Mouse (Mus musculus) hindbrain, embryonic 12.5 days (tissue): Measurements from ENCODE around the gene Itgb5. TPM values are rescaled to one million over a fixed set of nuclear protein-coding genes. Genes with fewer than 3 reads are reported as not detected.

Experiments used
- ATAC-seq: fragments of 200-750 bp; cut with Nextera tagmentation; 2 replicates; pipeline ENCODE4 v1.8.0; 2017; ENCODE audit warnings: moderate TSS enrichment; ENCODE audit not compliant: low FRiP score
- H3K27ac ChIP-seq: fragments of 300-500 bp; sonication (generic); 2 replicates; pipeline ENCODE4 v1.5.1; 2016; ENCODE audit warnings: mild to moderate bottlenecking
- H3K27me3 ChIP-seq: fragments of 300-500 bp; sonication (generic); 2 replicates; pipeline ENCODE4 v1.6.1; 2016; ENCODE audit warnings: mild to moderate bottlenecking
- H3K36me3 ChIP-seq: fragments of 300-500 bp; sonication (generic); 2 replicates; pipeline ENCODE4 v1.6.1; 2016; ENCODE audit warnings: mild to moderate bottlenecking
- H3K4me1 ChIP-seq: fragments of 300-500 bp; sonication (generic); 2 replicates; pipeline ENCODE4 v1.6.1; 2016
- H3K4me2 ChIP-seq: fragments of 300-500 bp; sonication (generic); replicated peaks from 2 replicates; pipeline ENCODE4 v1.6.1; 2016; ENCODE audit warnings: mild to moderate bottlenecking
- H3K4me3 ChIP-seq: fragments of 300-500 bp; sonication (generic); 2 replicates; pipeline ENCODE4 v1.5.1; 2016; ENCODE audit warnings: mild to moderate bottlenecking
- H3K9ac ChIP-seq: fragments of 300-500 bp; sonication (generic); 2 replicates; pipeline ENCODE4 v1.6.1; 2016; ENCODE audit warnings: mild to moderate bottlenecking, moderate library complexity
- H3K9me3 ChIP-seq: fragments of 300-500 bp; sonication (generic); replicated peaks from 2 replicates; pipeline ENCODE4 v1.6.1; 2016; ENCODE audit warnings: mild to moderate bottlenecking
- WGBS: fragments of 180-500 bp; shearing (Covaris S2); methylation state at CpG from one replicate; pipeline ENCODE4 v1.1.7; 2016; 5-methylcytosine and 5-hydroxymethylcytosine counted together
- polyA plus RNA-seq: library from polyadenylated mRNA; unstranded; fragments of >200 nt; fragmentation: Nextera tagmentation; extraction: Ambion mirVana; gene quantifications from 2 replicates; pipeline ENCODE4 v1.2.1, GENCODE M21; 2016

The Itgb5 gene
- polyA plus RNA-seq, 1 experiment from 2014 or later, result 48.9 TPM

DNA sequence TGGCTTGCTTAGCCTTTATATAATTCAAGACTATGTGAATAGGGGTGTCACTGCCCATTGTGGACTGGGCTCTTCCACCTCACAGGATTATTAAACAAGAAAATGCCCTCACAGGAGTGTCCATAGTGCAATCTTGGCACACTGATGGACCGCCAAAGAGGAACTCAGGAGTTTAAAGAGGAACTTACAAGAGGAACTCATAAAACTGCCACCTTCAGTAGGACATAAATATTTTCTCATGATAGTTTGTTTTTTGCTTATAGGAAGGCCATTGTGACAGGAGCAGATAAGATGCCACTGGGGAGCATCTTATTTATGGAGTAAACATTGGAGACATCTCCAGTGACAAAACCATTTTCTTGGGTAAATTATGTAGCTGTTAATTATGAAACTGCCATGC lies 125.3 kb downstream of the Itgb5 start:
- no peaks in the 10 kb centered on the region for H3K4me1 ChIP-seq
- no peak for ATAC-seq
- H3K9me3 ChIP-seq, result no peaks in the 10 kb centered on the region
- H3K36me3 ChIP-seq, result peaks cover 67% of the 10 kb centered on the region
- WGBS, result 100% methylated on average over 1 of the region's 1 CpGs
- no peak overlapping the region for H3K4me3 ChIP-seq
- no peaks in the 10 kb centered on the region for H3K27me3 ChIP-seq
- H3K4me2 ChIP-seq, result no peak overlapping the region
- no peak overlapping the region for H3K9ac ChIP-seq
- no peak overlapping the region for H3K27ac ChIP-seq

DNA sequence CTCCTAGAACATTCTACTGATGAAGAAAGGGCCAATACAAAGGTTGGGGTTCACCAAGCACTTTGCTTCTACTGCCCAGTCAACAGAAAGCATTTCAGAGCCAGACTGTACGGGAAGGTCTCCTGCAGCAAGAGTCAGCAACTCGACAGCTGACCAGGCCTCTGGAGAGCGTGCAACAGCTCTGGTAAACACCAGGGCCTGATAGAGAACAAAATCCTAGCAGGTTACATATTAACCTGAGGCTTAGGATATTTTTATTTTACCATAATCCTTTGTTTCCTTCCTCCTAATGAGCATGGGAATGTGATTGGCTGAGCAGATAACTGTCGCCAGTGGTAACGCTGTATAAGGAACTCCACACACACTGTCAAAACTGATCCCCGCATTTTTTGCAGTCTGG lies 134.0 kb downstream of the Itgb5 start:
- Histone ChIP-seq H3K27me3 (no peaks in the 10 kb centered on the region), H3K9me3 (no peaks in the 10 kb centered on the region), H3K9ac (no peak overlapping the region), H3K4me1 (peaks cover 17% of the 10 kb centered on the region), H3K27ac (no peak overlapping the region), H3K4me2 (no peak overlapping the region), H3K36me3 (peaks cover 47% of the 10 kb centered on the region), H3K4me3 (no peak overlapping the region)
- no peak for ATAC-seq
- 92% methylated on average over 6 of the region's 6 CpGs for WGBS

DNA sequence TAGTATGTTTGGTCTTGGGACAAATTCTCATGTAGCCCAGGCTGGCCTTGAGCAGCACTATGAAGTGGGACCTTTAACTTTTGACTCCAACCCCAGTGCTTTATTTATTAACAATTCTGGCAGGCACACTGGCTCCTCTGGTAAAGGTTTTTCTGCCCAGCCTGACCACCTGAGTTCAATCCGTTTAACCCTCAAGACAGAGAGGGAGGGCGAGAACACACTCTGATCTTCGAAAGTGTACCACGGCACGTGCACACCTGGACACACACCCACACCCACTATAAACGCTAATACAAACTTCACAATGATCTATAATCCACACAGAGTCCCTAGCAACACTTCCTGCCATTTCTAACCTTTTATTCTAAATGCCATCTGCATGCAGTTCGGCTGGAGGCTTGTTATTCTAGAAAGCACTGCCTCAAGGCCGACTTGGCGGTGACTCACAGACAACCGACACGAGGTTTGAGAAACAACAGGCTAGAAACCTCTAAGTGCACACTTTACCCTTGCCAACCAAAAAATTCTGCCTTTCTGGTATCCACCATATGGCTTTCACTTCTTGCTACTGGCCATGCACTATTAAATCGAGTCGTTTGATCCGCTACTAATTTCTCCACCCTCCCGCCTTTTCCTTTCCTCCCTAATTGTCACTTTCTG lies 136.5 kb downstream of the Itgb5 start:
- Histone ChIP-seq H3K27me3 (no peaks in the 10 kb centered on the region), H3K4me2 (peak overlapping the region; percentile 86), H3K4me3 (peak overlapping the region; percentile 85), H3K9me3 (no peaks in the 10 kb centered on the region), H3K9ac (peak overlapping the region; percentile 86), H3K36me3 (peaks cover 25% of the 10 kb centered on the region), H3K4me1 (peaks cover 17% of the 10 kb centered on the region), H3K27ac (no peak overlapping the region)
- WGBS, result 17% methylated on average over 15 of the region's 15 CpGs
- ATAC-seq, result peak; percentile 33

DNA sequence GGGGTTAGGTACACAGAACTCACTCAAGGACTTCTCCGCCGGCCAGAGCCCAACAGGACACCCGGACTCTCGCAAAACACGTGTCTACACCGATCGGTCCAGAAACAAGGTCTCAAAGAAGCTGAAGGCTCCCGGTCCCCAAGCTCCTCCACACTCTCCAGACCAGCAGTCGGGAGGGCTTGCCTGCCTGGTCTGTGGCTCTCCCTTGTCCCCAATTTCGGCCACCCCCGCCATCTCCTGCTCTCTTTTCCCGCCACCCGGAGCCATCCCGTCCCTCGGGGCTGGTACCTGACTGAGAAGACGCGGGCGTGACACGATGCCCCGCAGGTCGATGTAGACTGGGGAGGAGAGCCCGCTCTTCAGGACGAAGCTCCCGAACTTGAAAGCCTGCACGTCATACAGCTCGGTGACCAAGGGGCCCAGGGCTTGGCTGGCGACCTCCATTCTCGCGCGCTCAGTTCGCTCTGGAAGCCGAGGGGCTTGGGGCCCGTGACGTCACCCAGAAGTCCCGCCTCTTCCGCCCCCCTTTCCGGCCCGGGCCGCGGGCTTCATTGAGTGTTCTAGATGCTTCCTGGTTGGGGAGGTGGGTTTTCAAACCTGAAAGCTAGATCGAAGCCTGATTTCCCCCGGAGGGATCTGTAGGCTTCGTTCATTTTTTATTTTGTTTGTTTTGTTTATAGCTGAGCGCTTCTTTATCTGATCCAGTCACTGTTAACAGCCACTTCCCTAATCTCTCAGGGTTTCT lies 137.2 kb downstream of the Itgb5 start, which contains the start of gene Umps:
TSS of gene Umps (minus strand) at position 501 of the 745 bp plus-strand sequence.
- Histone ChIP-seq H3K27me3 (no peaks in the 10 kb centered on the region), H3K9me3 (no peaks in the 10 kb centered on the region), H3K4me1 (peaks cover 17% of the 10 kb centered on the region), H3K27ac (peak within 1 kb of the TSS; percentile 50), H3K4me3 (peak within 1 kb of the TSS; percentile 85), H3K36me3 (peaks cover 18% of the 10 kb centered on the region), H3K4me2 (peak within 1 kb of the TSS; percentile 86), H3K9ac (peak within 1 kb of the TSS; percentile 86)
- WGBS, result 2% methylated on average over 44 of the region's 44 CpGs
- ATAC-seq, result peak; percentile 93

DNA sequence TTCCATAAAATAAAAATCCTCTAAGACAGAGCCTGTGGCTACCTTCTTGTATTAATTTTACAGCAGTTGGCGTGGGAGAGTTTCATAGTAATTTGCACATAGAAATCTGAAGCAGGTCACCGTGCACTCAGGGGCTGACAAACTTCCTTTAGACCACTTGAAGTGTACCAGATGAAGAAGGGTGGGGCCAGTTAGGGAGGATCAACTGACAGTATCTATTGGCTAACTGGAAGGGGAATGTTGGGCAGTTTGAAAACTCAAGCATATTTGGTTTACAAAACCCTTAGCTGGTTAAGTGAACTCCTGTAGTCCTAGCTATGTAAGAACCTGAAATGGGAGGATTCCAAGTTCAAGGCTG lies 137.8 kb downstream of the Itgb5 start:
- no peaks in the 10 kb centered on the region for H3K9me3 ChIP-seq
- H3K4me1 ChIP-seq, result peaks cover 17% of the 10 kb centered on the region
- H3K4me2 ChIP-seq, result peak overlapping the region; percentile 86
- peak overlapping the region; percentile 50 for H3K27ac ChIP-seq
- ATAC-seq, result 0 out of 2 replicates have a peak, but pooled peaks have one; percentile 36
- H3K27me3 ChIP-seq, result no peaks in the 10 kb centered on the region
- WGBS, result 70% methylated on average over 2 of the region's 2 CpGs
- H3K9ac ChIP-seq, result peak overlapping the region; percentile 86; the same call in 1 of the 2 replicates
- H3K36me3 ChIP-seq, result peaks cover 13% of the 10 kb centered on the region
- peak overlapping the region; percentile 85 for H3K4me3 ChIP-seq

DNA sequence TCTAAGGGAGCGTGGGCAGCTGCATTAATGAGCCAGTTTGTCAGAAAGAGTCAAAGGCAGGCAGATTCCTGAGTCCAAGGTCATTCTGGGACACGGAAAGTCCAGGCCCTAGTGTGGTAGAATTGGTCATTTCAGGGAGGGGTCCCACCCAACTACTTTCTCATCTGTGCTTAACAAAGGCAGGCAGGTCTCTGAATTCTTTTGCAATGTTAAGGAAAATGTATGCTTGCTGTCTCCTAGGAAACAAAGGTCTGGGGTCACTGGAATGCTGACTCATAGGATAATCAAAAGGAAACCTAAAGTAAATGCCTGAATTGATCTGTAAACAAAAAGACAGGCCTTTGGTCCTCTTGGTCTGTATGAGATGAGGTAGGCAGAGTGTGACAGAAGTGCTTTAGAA lies 150.4 kb downstream of the Itgb5 start:
- Histone ChIP-seq H3K36me3 (peaks cover 42% of the 10 kb centered on the region), H3K9ac (no peak overlapping the region), H3K27me3 (no peaks in the 10 kb centered on the region), H3K9me3 (no peaks in the 10 kb centered on the region), H3K4me1 (no peaks in the 10 kb centered on the region), H3K4me3 (no peak overlapping the region), H3K4me2 (no peak overlapping the region), H3K27ac (no peak overlapping the region; the same call in 1 of the 2 replicates)
- 38% methylated on average over 2 of the region's 2 CpGs for WGBS
- ATAC-seq, result no peak

DNA sequence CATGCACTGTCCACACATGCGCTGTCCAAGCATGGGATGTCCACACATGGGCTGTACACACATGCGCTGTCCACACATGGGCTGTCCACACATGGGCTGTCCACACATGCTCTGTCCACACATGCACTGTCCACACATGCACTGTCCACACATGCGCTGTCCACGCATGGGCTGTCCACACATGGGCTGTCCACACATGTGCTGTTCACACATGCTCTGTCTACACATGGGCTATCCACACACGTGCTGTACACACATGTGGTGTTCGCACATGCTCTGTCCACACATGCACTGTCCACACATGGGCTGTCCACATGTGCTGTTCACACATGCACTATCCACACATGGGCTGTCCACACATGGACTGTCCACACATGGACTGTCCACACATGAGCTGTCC lies 154.2 kb downstream of the Itgb5 start:
- Histone ChIP-seq H3K4me3 (no peak overlapping the region), H3K36me3 (peaks cover 7% of the 10 kb centered on the region), H3K27me3 (no peaks in the 10 kb centered on the region), H3K4me1 (no peaks in the 10 kb centered on the region), H3K9me3 (no peaks in the 10 kb centered on the region), H3K4me2 (no peak overlapping the region), H3K9ac (no peak overlapping the region), H3K27ac (no peak overlapping the region)
- ATAC-seq, result no peak
- 95% methylated on average over 6 of the region's 6 CpGs for WGBS

DNA sequence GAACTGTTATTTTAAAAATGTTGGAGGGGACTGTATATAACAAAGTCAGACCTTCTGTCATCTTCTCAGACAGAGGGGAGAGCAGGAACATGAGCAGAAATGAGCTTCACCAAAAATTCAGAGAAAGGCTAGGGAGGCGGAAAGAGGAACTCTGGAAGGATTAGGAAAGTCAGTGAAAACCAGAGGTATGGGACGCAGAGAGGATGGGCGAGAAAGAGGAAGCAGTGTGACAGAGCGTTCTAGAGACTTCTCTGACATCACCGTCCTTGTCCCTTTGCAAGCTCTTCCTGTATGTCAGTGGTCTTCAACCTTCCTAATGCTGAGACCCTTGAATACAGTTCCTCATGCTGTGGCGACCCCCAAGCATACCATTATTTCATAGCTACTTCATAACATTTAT lies 155.9 kb downstream of the Itgb5 start:
- no peak overlapping the region for H3K4me3 ChIP-seq
- H3K9ac ChIP-seq, result no peak overlapping the region
- H3K36me3 ChIP-seq, result peaks cover 6% of the 10 kb centered on the region; the same call in 1 of the 2 replicates
- H3K4me1 ChIP-seq, result no peaks in the 10 kb centered on the region
- no peak overlapping the region for H3K27ac ChIP-seq
- no peak for ATAC-seq
- H3K9me3 ChIP-seq, result no peaks in the 10 kb centered on the region
- 88% methylated on average over 6 of the region's 6 CpGs for WGBS
- H3K27me3 ChIP-seq, result no peaks in the 10 kb centered on the region
- H3K4me2 ChIP-seq, result no peak overlapping the region

DNA sequence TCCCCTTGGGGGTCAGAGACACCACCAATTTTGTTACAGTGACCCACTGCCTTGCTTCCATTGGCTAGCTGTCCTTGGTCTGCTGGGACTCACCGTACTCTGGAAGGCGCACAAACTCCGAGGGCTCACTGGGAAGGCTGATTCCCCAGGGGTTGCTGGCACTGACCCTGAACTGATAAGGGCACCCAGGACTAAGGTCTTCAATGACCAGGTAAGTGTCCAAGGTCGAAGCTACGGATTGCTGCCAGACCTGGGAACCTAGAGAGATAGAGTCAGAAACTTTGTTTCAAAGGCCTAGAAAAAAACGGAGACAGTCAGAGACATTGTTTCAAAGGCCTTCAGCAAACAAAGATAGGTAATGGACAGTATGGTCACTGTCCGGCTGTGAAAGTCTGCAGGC lies 157.5 kb downstream of the Itgb5 start:
- 89% methylated on average over 7 of the region's 7 CpGs for WGBS
- no peak for ATAC-seq
- Histone ChIP-seq H3K9me3 (no peaks in the 10 kb centered on the region), H3K36me3 (peaks cover 6% of the 10 kb centered on the region; the same call in 1 of the 2 replicates), H3K27me3 (no peaks in the 10 kb centered on the region), H3K27ac (no peak overlapping the region), H3K9ac (no peak overlapping the region), H3K4me3 (no peak overlapping the region), H3K4me1 (no peaks in the 10 kb centered on the region), H3K4me2 (no peak overlapping the region)

DNA sequence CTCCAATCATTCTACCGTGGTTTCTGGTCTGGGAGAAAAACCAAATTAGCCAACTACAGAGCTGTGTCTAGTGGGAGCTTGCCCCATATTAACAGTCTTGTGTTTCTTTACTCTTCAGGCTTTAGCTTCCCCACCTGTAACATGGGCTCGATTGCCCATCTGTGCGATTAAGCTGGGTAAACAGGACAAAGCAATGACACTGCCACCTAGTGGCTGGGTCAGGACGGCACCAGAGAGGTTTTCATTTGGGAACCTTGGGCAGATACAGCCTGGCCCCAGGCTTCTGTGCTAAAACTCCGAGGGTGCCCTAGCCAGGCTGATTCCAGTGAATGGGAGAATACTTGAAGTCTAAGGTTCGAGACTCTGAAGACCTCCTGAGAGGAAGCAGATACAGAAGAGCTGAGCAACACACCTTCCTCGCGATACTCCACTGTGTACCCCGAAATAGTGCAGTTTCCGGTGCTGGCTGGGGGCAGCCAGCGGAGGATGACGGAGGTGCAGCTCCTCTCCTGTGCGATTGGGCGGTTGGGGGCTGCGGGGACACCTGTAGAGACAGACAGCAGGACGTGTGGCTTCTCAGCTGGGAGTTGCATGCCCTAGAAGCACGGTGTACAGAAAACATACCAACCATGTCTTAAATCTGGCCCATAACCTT lies 159.0 kb downstream of the Itgb5 start:
- no peaks in the 10 kb centered on the region for H3K9me3 ChIP-seq
- no peak for ATAC-seq
- H3K9ac ChIP-seq, result no peak overlapping the region
- no peaks in the 10 kb centered on the region for H3K27me3 ChIP-seq
- no peaks in the 10 kb centered on the region for H3K36me3 ChIP-seq
- no peaks in the 10 kb centered on the region for H3K4me1 ChIP-seq
- no peak overlapping the region for H3K4me2 ChIP-seq
- no peak overlapping the region for H3K4me3 ChIP-seq
- no peak overlapping the region for H3K27ac ChIP-seq
- 62% methylated on average over 17 of the region's 17 CpGs for WGBS

DNA sequence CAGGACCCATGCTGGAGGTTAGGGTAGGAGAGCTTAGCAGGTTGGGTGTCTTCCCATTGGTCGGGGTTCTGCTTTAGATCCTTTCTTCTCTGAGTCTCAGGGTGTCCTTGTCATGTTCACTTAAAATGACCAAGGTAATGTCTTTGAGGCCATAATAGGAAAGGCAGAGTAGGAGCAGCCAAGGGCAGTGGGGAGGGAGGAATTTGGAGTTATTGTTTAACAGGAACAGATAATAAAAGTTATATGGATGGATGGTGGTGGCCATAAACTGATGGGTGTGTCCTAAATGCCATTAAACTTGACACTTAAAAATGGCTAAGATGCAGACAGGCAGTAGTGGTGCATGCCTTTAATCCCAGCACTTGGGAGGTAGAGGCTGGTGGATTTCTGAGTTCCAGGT lies 159.6 kb downstream of the Itgb5 start:
- Histone ChIP-seq H3K4me2 (no peak overlapping the region), H3K36me3 (no peaks in the 10 kb centered on the region), H3K4me3 (no peak overlapping the region), H3K4me1 (no peaks in the 10 kb centered on the region), H3K27ac (no peak overlapping the region), H3K27me3 (no peaks in the 10 kb centered on the region), H3K9me3 (no peaks in the 10 kb centered on the region), H3K9ac (no peak overlapping the region)
- no peak for ATAC-seq
- 87% methylated on average over 1 of the region's 1 CpGs for WGBS

DNA sequence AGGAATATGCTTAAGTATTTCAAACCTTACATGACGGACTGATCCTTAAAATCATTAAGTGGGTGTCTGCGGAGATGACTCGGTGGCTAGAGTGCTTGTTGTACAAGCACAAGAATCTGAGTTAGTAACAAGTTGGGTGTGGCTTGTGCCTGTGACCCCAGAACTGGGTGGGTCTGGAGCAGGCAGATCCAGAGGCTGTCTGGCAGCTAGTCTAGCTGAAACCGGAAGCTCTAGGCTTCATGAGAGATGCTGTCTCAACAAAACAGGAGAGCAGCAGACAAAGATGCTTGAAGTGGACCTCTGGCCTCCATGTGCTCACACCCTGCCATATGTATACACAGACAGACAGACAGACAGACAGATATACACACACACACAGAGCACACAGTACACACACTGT lies 161.2 kb downstream of the Itgb5 start:
- Histone ChIP-seq H3K4me3 (no peak overlapping the region), H3K27ac (no peak overlapping the region), H3K27me3 (no peaks in the 10 kb centered on the region), H3K4me2 (no peak overlapping the region), H3K9me3 (no peaks in the 10 kb centered on the region), H3K9ac (no peak overlapping the region), H3K4me1 (no peaks in the 10 kb centered on the region), H3K36me3 (no peaks in the 10 kb centered on the region)
- no peak for ATAC-seq
- WGBS, result 84% methylated on average over 4 of the region's 4 CpGs
